Mouse (Mus musculus): ENCODE data around the gene Tma7. TPM values are rescaled to one million over a fixed set of nuclear protein-coding genes. Genes with fewer than 3 reads are reported as not detected.

The Tma7 gene
- total RNA-seq, 2 experiments from 2014 or later: 303 to 338 TPM

GRCm38 (mm10) chr9:109060184-109060897 lies 22.0 kb downstream of the Tma7 start:
- no peak for DNase-seq

GRCm38 (mm10) chr9:109059136-109059903 lies 23.1 kb downstream of the Tma7 start, which contains the start of gene Trex1:
Trex1 (minus strand) TSS chr9:109059734.
- peak; percentile 86 to 88 for DNase-seq

- no peak for DNase-seq
Measured at GRCm38 (mm10) chr9:109058006-109058765, 24.2 kb downstream of the Tma7 start.

GRCm38 (mm10) chr9:109057543-109057942 lies 24.8 kb downstream of the Tma7 start:
- DNase-seq: no peak

- DNase-seq: no peak
Measured at GRCm38 (mm10) chr9:109056916-109057315, 25.5 kb downstream of the Tma7 start.

GRCm38 (mm10) chr9:109056081-109056690 lies 26.2 kb downstream of the Tma7 start:
- DNase-seq: no peak

GRCm38 (mm10) chr9:109055271-109056030 lies 26.9 kb downstream of the Tma7 start:
- no peak for DNase-seq

GRCm38 (mm10) chr9:109054712-109055111 lies 27.7 kb downstream of the Tma7 start:
- peak; percentile 65 to 71 for DNase-seq

GRCm38 (mm10) chr9:109053851-109054250 lies 28.5 kb downstream of the Tma7 start:
- no peak for DNase-seq

- DNase-seq: no peak
Measured at GRCm38 (mm10) chr9:109053366-109053765, 29.0 kb downstream of the Tma7 start.

- DNase-seq: no peak
Measured at GRCm38 (mm10) chr9:109052490-109053260, 29.7 kb downstream of the Tma7 start.

- DNase-seq: no peak
Measured at GRCm38 (mm10) chr9:109051651-109052489, 30.5 kb downstream of the Tma7 start.

- no peak for DNase-seq
Measured at GRCm38 (mm10) chr9:109051011-109051501, 31.3 kb downstream of the Tma7 start.

GRCm38 (mm10) chr9:109050674-109050997 lies 31.8 kb downstream of the Tma7 start:
- DNase-seq: no peak

GRCm38 (mm10) chr9:109049996-109050673 lies 32.3 kb downstream of the Tma7 start:
- no peak for DNase-seq

GRCm38 (mm10) chr9:109049316-109049715 lies 33.1 kb downstream of the Tma7 start:
- no peak for DNase-seq

GRCm38 (mm10) chr9:109046306-109046705 lies 36.1 kb downstream of the Tma7 start:
- no peak for DNase-seq

GRCm38 (mm10) chr9:109041351-109041750 lies 41.0 kb downstream of the Tma7 start:
- no peak for DNase-seq

- DNase-seq: no peak
Measured at GRCm38 (mm10) chr9:109040906-109041305, 41.5 kb downstream of the Tma7 start.

All from layer of hippocampus, postnatal 36 days (tissue).